Mouse (Mus musculus): ENCODE data around the gene Spata3. TPM values are rescaled to one million over a fixed set of nuclear protein-coding genes. Genes with fewer than 3 reads are reported as not detected.

The Spata3 gene
- not detected for polyA plus RNA-seq (2014; fragmentation: Illumina TruSeq; extraction: RNeasy Lipid Tissue Mini Kit (QIAGEN cat#74804); ENCODE audit: low read depth, low replicate concordance)

GRCm38 (mm10) chr1:86016516-86016915 lies at the start of gene Spata3:
Gene Spata3 (plus strand): TSS chr1:86016816.

GRCm38 (mm10) chr1:86045848-86046805 lies 29.5 kb downstream of the Spata3 start, which contains the start of gene 2810459M11Rik:
Gene 2810459M11Rik (plus strand): TSS chr1:86045863.

GRCm38 (mm10) chr1:86064271-86064991 lies 47.8 kb downstream of the Spata3 start, which contains the start of gene Psmd1:
Gene Psmd1 (plus strand): TSS chr1:86064387.

Other genes starting within 250 kb of the Spata3 start
- gene A630001G21Rik, start 238.2 kb upstream of the Spata3 start, polyA plus RNA-seq (2014; fragmentation: Illumina TruSeq; extraction: RNeasy Lipid Tissue Mini Kit (QIAGEN cat#74804); ENCODE audit: low read depth, low replicate concordance): 12.4 TPM
- 443 TPM for gene Cab39, start 223.4 kb upstream of the Spata3 start, polyA plus RNA-seq (2014; fragmentation: Illumina TruSeq; extraction: RNeasy Lipid Tissue Mini Kit (QIAGEN cat#74804); ENCODE audit: low read depth, low replicate concordance)
- gene Itm2c, start 122.5 kb upstream of the Spata3 start, polyA plus RNA-seq (2014; fragmentation: Illumina TruSeq; extraction: RNeasy Lipid Tissue Mini Kit (QIAGEN cat#74804); ENCODE audit: low read depth, low replicate concordance): 2.4 TPM
- not detected for gene 4933407L21Rik, start 88.3 kb upstream of the Spata3 start, polyA plus RNA-seq (2014; fragmentation: Illumina TruSeq; extraction: RNeasy Lipid Tissue Mini Kit (QIAGEN cat#74804); ENCODE audit: low read depth, low replicate concordance)
- gene Gpr55, start 55.8 kb upstream of the Spata3 start, polyA plus RNA-seq (2014; fragmentation: Illumina TruSeq; extraction: RNeasy Lipid Tissue Mini Kit (QIAGEN cat#74804); ENCODE audit: low read depth, low replicate concordance): 1.3 TPM
- gene 2810459M11Rik, start 29.0 kb downstream of the Spata3 start, polyA plus RNA-seq (2014; fragmentation: Illumina TruSeq; extraction: RNeasy Lipid Tissue Mini Kit (QIAGEN cat#74804); ENCODE audit: low read depth, low replicate concordance): 24.4 TPM
- 116 TPM for gene Psmd1, start 47.6 kb downstream of the Spata3 start, polyA plus RNA-seq (2014; fragmentation: Illumina TruSeq; extraction: RNeasy Lipid Tissue Mini Kit (QIAGEN cat#74804); ENCODE audit: low read depth, low replicate concordance)
- gene Htr2b, start 95.2 kb downstream of the Spata3 start, polyA plus RNA-seq (2014; fragmentation: Illumina TruSeq; extraction: RNeasy Lipid Tissue Mini Kit (QIAGEN cat#74804); ENCODE audit: low read depth, low replicate concordance): 3.8 TPM
- gene Gm21972, start 116.8 kb downstream of the Spata3 start, polyA plus RNA-seq (2014; fragmentation: Illumina TruSeq; extraction: RNeasy Lipid Tissue Mini Kit (QIAGEN cat#74804); ENCODE audit: low read depth, low replicate concordance): not detected
- 7.4 TPM for gene Armc9, start 138.0 kb downstream of the Spata3 start, polyA plus RNA-seq (2014; fragmentation: Illumina TruSeq; extraction: RNeasy Lipid Tissue Mini Kit (QIAGEN cat#74804); ENCODE audit: low read depth, low replicate concordance)